9 mouse cellular contexts compared by ENCODE assay signal in genomic region chr10:125317317-125317716, GRCm38 (mm10).
DNase-seq lines count a peak whose midpoint lies in the region; ATAC-seq and TF ChIP-seq lines count a peak whose summit lies in the region.
"Had no signal": no experiment of that assay in that cellular context is flagged by ENCODE, and none has a peak within 500 bp of the region (broad histone marks: within the 10 kb centered on the region; RNA-seq: fewer than 3 reads in every experiment).

No protein-coding gene starts in this region.

- 33% methylated on average over 6 of the region's 6 CpGs for WGBS in kidney, adult 2 months
- WGBS in kidney, embryonic 14.5 days, result 38% methylated on average over 6 of the region's 6 CpGs
- 7% methylated on average over 6 of the region's 6 CpGs for WGBS in thymus, adult 2 months
- 21% methylated on average over 6 of the region's 6 CpGs for WGBS in liver, embryonic 16.5 days (ENCODE audit: insufficient replicate concordance)
- WGBS in forebrain, embryonic 15.5 days, result 81% methylated on average over 6 of the region's 6 CpGs

- no peak for ATAC-seq in kidney, embryonic 14.5 days (ENCODE audit: low FRiP score, low TSS enrichment)
- ATAC-seq in liver, embryonic 16.5 days (ENCODE audit: low read depth), result peak; percentile 43; the same call in 1 of the 2 replicates
- ATAC-seq in forebrain, embryonic 15.5 days (replicated peaks), result no peak

- no peaks in the 10 kb centered on the region for H3K27me3 ChIP-seq in kidney, adult 2 months (replicated peaks; ENCODE audit: control insufficient read depth, insufficient read depth, low read length)
- no peaks in the 10 kb centered on the region for H3K27me3 ChIP-seq in kidney, embryonic 14.5 days (ENCODE audit: control insufficient read depth, insufficient read depth, low read length)
- H3K27me3 ChIP-seq in thymus, adult 2 months (ENCODE audit: control insufficient read depth, insufficient read depth, low read length), result no peaks in the 10 kb centered on the region
- no peaks in the 10 kb centered on the region for H3K27me3 ChIP-seq in liver, embryonic 16.5 days (ENCODE audit: control insufficient read depth, insufficient read depth, low read depth, low read length)
- no peaks in the 10 kb centered on the region for H3K27me3 ChIP-seq in forebrain, embryonic 15.5 days
- H3K27me3 ChIP-seq: heart, embryonic 15.5 days had no signal

- no peaks in the 10 kb centered on the region for H3K9me3 ChIP-seq in kidney, embryonic 14.5 days (ENCODE audit: control insufficient read depth, low read length)
- H3K9me3 ChIP-seq in liver, embryonic 16.5 days (replicated peaks; ENCODE audit: control insufficient read depth, low read length), result no peaks in the 10 kb centered on the region
- H3K9me3 ChIP-seq in forebrain, embryonic 15.5 days, result no peaks in the 10 kb centered on the region
- H3K9me3 ChIP-seq: heart, embryonic 15.5 days had no signal

- H3K36me3 ChIP-seq in kidney, adult 2 months (ENCODE audit: control insufficient read depth, insufficient read depth, low read length), result no peaks in the 10 kb centered on the region
- no peaks in the 10 kb centered on the region for H3K36me3 ChIP-seq in kidney, embryonic 14.5 days (ENCODE audit: control insufficient read depth, insufficient read depth, low read length)
- no peaks in the 10 kb centered on the region for H3K36me3 ChIP-seq in thymus, adult 2 months (ENCODE audit: control insufficient read depth, insufficient read depth, low read length)
- no peaks in the 10 kb centered on the region for H3K36me3 ChIP-seq in liver, embryonic 16.5 days (ENCODE audit: control insufficient read depth, insufficient read depth)
- H3K36me3 ChIP-seq in forebrain, embryonic 15.5 days, result no peaks in the 10 kb centered on the region
- H3K36me3 ChIP-seq: heart, embryonic 15.5 days had no signal

- H3K4me1 ChIP-seq in kidney, adult 2 months (ENCODE audit: control insufficient read depth, insufficient read depth, low read length), result peaks cover 8% of the 10 kb centered on the region; the same call in 1 of the 2 replicates
- H3K4me1 ChIP-seq in kidney, embryonic 14.5 days (ENCODE audit: control insufficient read depth, insufficient read depth, low read length), result no peaks in the 10 kb centered on the region
- no peaks in the 10 kb centered on the region for H3K4me1 ChIP-seq in thymus, adult 2 months (replicated peaks; ENCODE audit: control insufficient read depth, insufficient read depth, low read length)
- peaks cover 5% of the 10 kb centered on the region; the same call in 1 of the 2 replicates for H3K4me1 ChIP-seq in liver, embryonic 16.5 days (ENCODE audit: control insufficient read depth, low read depth, low read length)
- H3K4me1 ChIP-seq in forebrain, embryonic 15.5 days, result no peaks in the 10 kb centered on the region

- peak; percentile 38 for DNase-seq in kidney, adult 2 months
- DNase-seq in thymus, adult 2 months, result peak; percentile 14
- DNase-seq in thymus, adult 18-20 months, result no peak
- peak; percentile 11 to 19 for DNase-seq in thymus, postnatal 36 days
- DNase-seq in adrenal gland, adult 18-20 months (ENCODE audit: low spot score in 2 of 2), result no peak

- H3K4me2 ChIP-seq in kidney, embryonic 14.5 days (replicated peaks; ENCODE audit: low read depth, low read length), result no peak overlapping the region
- H3K4me2 ChIP-seq in liver, embryonic 16.5 days (ENCODE audit: low read depth, low read length), result no peak overlapping the region
- H3K4me2 ChIP-seq in forebrain, embryonic 15.5 days (replicated peaks), result no peak overlapping the region
- H3K4me2 ChIP-seq: heart, embryonic 15.5 days had no signal

- H3K4me3 ChIP-seq in kidney, adult 2 months (ENCODE audit: insufficient read depth, low read depth, low read length), result no peak overlapping the region
- no peak overlapping the region for H3K4me3 ChIP-seq in kidney, embryonic 14.5 days (ENCODE audit: low read length)
- no peak overlapping the region for H3K4me3 ChIP-seq in thymus, adult 2 months (ENCODE audit: control insufficient read depth, insufficient read depth, low read length)
- no peak overlapping the region for H3K4me3 ChIP-seq in liver, embryonic 16.5 days (ENCODE audit: low read depth, low read length)
- no peak overlapping the region for H3K4me3 ChIP-seq in forebrain, embryonic 15.5 days
- H3K4me3 ChIP-seq: heart, embryonic 15.5 days had no signal

- no peak for TF ChIP-seq POLR2A in kidney, adult 2 months (IDR thresholded peaks at IDR 0.05; ENCODE audit: low read depth, low read length)
- TF ChIP-seq POLR2A in thymus, adult 2 months (IDR thresholded peaks at IDR 0.05; ENCODE audit: control insufficient read depth, extremely low read depth, insufficient read depth, low read length, poor library complexity), result no peak

- peak; percentile 33; the same call in 1 of the 2 replicates for TF ChIP-seq CTCF in kidney, adult 2 months (conservative IDR thresholded peaks at IDR 0.05; ENCODE audit: insufficient read depth, insufficient read length, low read depth, low read length)
- no peak for TF ChIP-seq CTCF in thymus, adult 2 months (IDR thresholded peaks at IDR 0.05; ENCODE audit: borderline replicate concordance, control insufficient read depth, extremely low read depth, insufficient read depth, low read length, poor library complexity)

- no peak overlapping the region for H3K9ac ChIP-seq in kidney, embryonic 14.5 days (ENCODE audit: low read depth, low read length)
- no peak overlapping the region for H3K9ac ChIP-seq in liver, embryonic 16.5 days (ENCODE audit: low read depth, low read length)
- no peak overlapping the region for H3K9ac ChIP-seq in forebrain, embryonic 15.5 days (replicated peaks)
- H3K9ac ChIP-seq: heart, embryonic 15.5 days had no signal

- no peak overlapping the region for H3K27ac ChIP-seq in kidney, adult 2 months (ENCODE audit: insufficient read depth, low read depth, low read length)
- no peak overlapping the region for H3K27ac ChIP-seq in kidney, embryonic 14.5 days (ENCODE audit: low read depth, low read length)
- no peak overlapping the region for H3K27ac ChIP-seq in thymus, adult 2 months (ENCODE audit: control insufficient read depth, insufficient read depth, low read length)
- no peak overlapping the region for H3K27ac ChIP-seq in liver, embryonic 16.5 days (ENCODE audit: low read length)
- no peak overlapping the region for H3K27ac ChIP-seq in forebrain, embryonic 15.5 days (replicated peaks)
- H3K27ac ChIP-seq: heart, embryonic 15.5 days had no signal

Comparison
In these comparisons a context has a peak if more than half of its experiments do, and no peak if none do; other contexts are left out.
1. DNase-seq: peak in kidney, adult 2 months (single experiment), thymus, adult 2 months (single experiment) and thymus, postnatal 36 days (2 of 2); none in thymus, adult 18-20 months (0 of 2) and adrenal gland, adult 18-20 months (0 of 2).